Mouse (Mus musculus): Measurements from ENCODE around the gene Pakap. TPM values are rescaled to one million over a fixed set of nuclear protein-coding genes. Genes with fewer than 3 reads are reported as not detected.

Pakap gene
- polyA plus RNA-seq, 1 experiment from 2014 or later, result 25.7 TPM

GRCm38 (mm10) chr4:57640971-57641370, 73.0 kb downstream of the Pakap start:
- H3K27me3 ChIP-seq (ENCODE audit: control insufficient read depth, insufficient read depth, low read length), result no peaks in the 10 kb centered on the region
- H3K9me3 ChIP-seq (replicated peaks; ENCODE audit: control insufficient read depth, low read length), result no peaks in the 10 kb centered on the region
- no peak overlapping the region for H3K9ac ChIP-seq (ENCODE audit: low read length)
- 81% methylated on average over 3 of the region's 3 CpGs for WGBS
- H3K4me2 ChIP-seq (ENCODE audit: low read depth, low read length), result no peak overlapping the region
- no peaks in the 10 kb centered on the region for H3K36me3 ChIP-seq (ENCODE audit: control insufficient read depth, insufficient read depth, low read length)
- ATAC-seq (ENCODE audit: insufficient read depth, low FRiP score), result no peak
- no peak overlapping the region for H3K27ac ChIP-seq (ENCODE audit: low read length)
- no peak overlapping the region for H3K4me3 ChIP-seq (replicated peaks; ENCODE audit: low read length)
- H3K4me1 ChIP-seq (ENCODE audit: control insufficient read depth, insufficient read depth, low read length), result peaks cover 18% of the 10 kb centered on the region

DNA sequence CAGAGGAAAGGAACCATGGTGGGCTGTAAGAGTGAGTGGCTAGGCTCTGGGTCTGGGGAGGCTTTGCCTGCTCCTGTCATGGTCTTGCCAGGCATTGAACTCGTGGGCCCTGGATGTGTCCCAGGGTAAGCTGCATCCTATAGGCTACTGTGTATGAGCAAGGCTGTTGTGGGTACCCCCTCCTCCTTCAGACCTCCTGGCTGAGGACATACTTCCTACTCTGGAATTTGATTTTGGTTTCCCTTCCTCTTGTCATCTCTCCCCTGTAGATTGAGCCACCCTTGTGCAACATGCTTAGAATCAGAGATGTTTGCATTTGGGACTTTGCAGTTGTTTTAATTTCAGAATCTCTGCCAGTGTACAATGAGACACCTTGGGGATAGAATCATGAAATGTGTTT, 83.0 kb downstream of the Pakap start:
- no peak overlapping the region for H3K4me2 ChIP-seq (ENCODE audit: low read depth, low read length)
- H3K9ac ChIP-seq (ENCODE audit: low read length), result no peak overlapping the region
- 58% methylated on average over 1 of the region's 1 CpGs for WGBS
- no peak overlapping the region for H3K27ac ChIP-seq (ENCODE audit: low read length)
- H3K4me1 ChIP-seq (ENCODE audit: control insufficient read depth, insufficient read depth, low read length), result no peaks in the 10 kb centered on the region
- H3K4me3 ChIP-seq (replicated peaks; ENCODE audit: low read length), result no peak overlapping the region
- H3K27me3 ChIP-seq (ENCODE audit: control insufficient read depth, insufficient read depth, low read length), result no peaks in the 10 kb centered on the region
- H3K9me3 ChIP-seq (replicated peaks; ENCODE audit: control insufficient read depth, low read length), result no peaks in the 10 kb centered on the region
- no peak for ATAC-seq (ENCODE audit: insufficient read depth, low FRiP score)
- H3K36me3 ChIP-seq (ENCODE audit: control insufficient read depth, insufficient read depth, low read length), result no peaks in the 10 kb centered on the region

DNA sequence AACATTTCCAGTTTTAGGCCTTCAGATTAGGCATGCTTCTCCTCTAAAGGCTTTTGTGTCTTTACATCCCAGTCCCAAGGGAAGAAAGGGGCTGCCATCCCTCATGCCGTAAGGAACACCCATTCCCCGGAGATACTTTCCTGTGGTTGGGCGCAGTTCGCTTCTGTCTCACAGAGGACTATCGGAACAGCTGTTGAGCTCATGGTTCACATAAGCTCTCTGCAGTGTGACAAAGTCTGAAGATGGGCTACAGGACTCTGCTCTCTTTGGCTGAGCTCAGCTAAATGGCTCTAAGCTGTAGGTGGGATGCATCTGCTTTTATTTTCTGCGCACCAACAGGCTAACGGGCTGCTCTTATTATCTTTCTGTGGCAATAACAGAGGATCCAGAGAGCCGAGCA, 83.6 kb downstream of the Pakap start:
- no peak overlapping the region for H3K4me2 ChIP-seq (ENCODE audit: low read depth, low read length)
- no peak overlapping the region for H3K27ac ChIP-seq (ENCODE audit: low read length)
- H3K9ac ChIP-seq (ENCODE audit: low read length), result no peak overlapping the region
- WGBS, result 87% methylated on average over 8 of the region's 8 CpGs
- H3K9me3 ChIP-seq (replicated peaks; ENCODE audit: control insufficient read depth, low read length), result no peaks in the 10 kb centered on the region
- H3K27me3 ChIP-seq (ENCODE audit: control insufficient read depth, insufficient read depth, low read length), result no peaks in the 10 kb centered on the region
- no peaks in the 10 kb centered on the region for H3K4me1 ChIP-seq (ENCODE audit: control insufficient read depth, insufficient read depth, low read length)
- no peak for ATAC-seq (ENCODE audit: insufficient read depth, low FRiP score)
- no peaks in the 10 kb centered on the region for H3K36me3 ChIP-seq (ENCODE audit: control insufficient read depth, insufficient read depth, low read length)
- H3K4me3 ChIP-seq (replicated peaks; ENCODE audit: low read length), result no peak overlapping the region

GRCm38 (mm10) chr4:57652185-57652904, 84.4 kb downstream of the Pakap start:
- H3K4me2 ChIP-seq (ENCODE audit: low read depth, low read length), result no peak overlapping the region
- H3K27ac ChIP-seq (ENCODE audit: low read length), result no peak overlapping the region
- no peak overlapping the region for H3K4me3 ChIP-seq (replicated peaks; ENCODE audit: low read length)
- 69% methylated on average over 5 of the region's 5 CpGs for WGBS
- no peak for ATAC-seq (ENCODE audit: insufficient read depth, low FRiP score)
- H3K4me1 ChIP-seq (ENCODE audit: control insufficient read depth, insufficient read depth, low read length), result no peaks in the 10 kb centered on the region
- no peaks in the 10 kb centered on the region for H3K36me3 ChIP-seq (ENCODE audit: control insufficient read depth, insufficient read depth, low read length)
- no peaks in the 10 kb centered on the region for H3K9me3 ChIP-seq (replicated peaks; ENCODE audit: control insufficient read depth, low read length)
- no peaks in the 10 kb centered on the region for H3K27me3 ChIP-seq (ENCODE audit: control insufficient read depth, insufficient read depth, low read length)
- H3K9ac ChIP-seq (ENCODE audit: low read length), result no peak overlapping the region

- no peaks in the 10 kb centered on the region for H3K4me1 ChIP-seq (ENCODE audit: control insufficient read depth, insufficient read depth, low read length)
- WGBS, result 73% methylated on average over 1 of the region's 1 CpGs
- no peak overlapping the region for H3K9ac ChIP-seq (ENCODE audit: low read length)
- H3K9me3 ChIP-seq (replicated peaks; ENCODE audit: control insufficient read depth, low read length), result no peaks in the 10 kb centered on the region
- no peaks in the 10 kb centered on the region for H3K36me3 ChIP-seq (ENCODE audit: control insufficient read depth, insufficient read depth, low read length)
- H3K27me3 ChIP-seq (ENCODE audit: control insufficient read depth, insufficient read depth, low read length), result no peaks in the 10 kb centered on the region
- no peak for ATAC-seq (ENCODE audit: insufficient read depth, low FRiP score)
- H3K27ac ChIP-seq (ENCODE audit: low read length), result no peak overlapping the region
- H3K4me3 ChIP-seq (replicated peaks; ENCODE audit: low read length), result no peak overlapping the region
- no peak overlapping the region for H3K4me2 ChIP-seq (ENCODE audit: low read depth, low read length)
Measured at GRCm38 (mm10) chr4:57655966-57656365, 88.0 kb downstream of the Pakap start.

DNA sequence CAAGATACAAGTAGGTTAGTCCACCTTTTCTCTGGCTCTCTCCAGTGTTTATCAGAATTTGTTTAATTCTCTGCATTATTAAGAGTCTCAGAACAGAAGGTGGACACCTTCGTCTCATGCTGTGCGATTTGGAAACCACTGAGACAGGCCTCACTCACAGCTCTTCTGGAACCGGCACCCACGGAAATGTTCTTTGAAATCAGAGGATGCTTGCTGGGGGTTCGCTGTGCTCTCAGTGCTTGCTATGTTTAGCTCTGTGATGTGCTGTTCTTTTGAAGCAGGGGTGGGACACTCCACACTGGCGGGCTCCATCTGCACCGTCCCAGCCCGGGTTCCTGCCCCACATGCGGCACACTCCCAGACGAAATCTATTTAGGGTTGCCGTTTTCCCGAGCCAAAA, 88.4 kb downstream of the Pakap start:
- Histone ChIP-seq H3K36me3 (ENCODE audit: control insufficient read depth, insufficient read depth, low read length) (no peaks in the 10 kb centered on the region), H3K4me2 (ENCODE audit: low read depth, low read length) (no peak overlapping the region), H3K4me1 (ENCODE audit: control insufficient read depth, insufficient read depth, low read length) (no peaks in the 10 kb centered on the region), H3K4me3 (replicated peaks; ENCODE audit: low read length) (no peak overlapping the region), H3K9me3 (replicated peaks; ENCODE audit: control insufficient read depth, low read length) (no peaks in the 10 kb centered on the region), H3K27me3 (ENCODE audit: control insufficient read depth, insufficient read depth, low read length) (no peaks in the 10 kb centered on the region), H3K27ac (ENCODE audit: low read length) (no peak overlapping the region), H3K9ac (ENCODE audit: low read length) (no peak overlapping the region)
- no peak for ATAC-seq (ENCODE audit: insufficient read depth, low FRiP score)
- WGBS, result 95% methylated on average over 12 of the region's 12 CpGs

GRCm38 (mm10) chr4:57656861-57657260, 88.9 kb downstream of the Pakap start:
- Histone ChIP-seq H3K9me3 (replicated peaks; ENCODE audit: control insufficient read depth, low read length) (no peaks in the 10 kb centered on the region), H3K27me3 (ENCODE audit: control insufficient read depth, insufficient read depth, low read length) (no peaks in the 10 kb centered on the region), H3K4me1 (ENCODE audit: control insufficient read depth, insufficient read depth, low read length) (no peaks in the 10 kb centered on the region), H3K27ac (ENCODE audit: low read length) (no peak overlapping the region), H3K9ac (ENCODE audit: low read length) (no peak overlapping the region), H3K36me3 (ENCODE audit: control insufficient read depth, insufficient read depth, low read length) (no peaks in the 10 kb centered on the region), H3K4me2 (ENCODE audit: low read depth, low read length) (no peak overlapping the region), H3K4me3 (replicated peaks; ENCODE audit: low read length) (no peak overlapping the region)
- 88% methylated on average over 3 of the region's 3 CpGs for WGBS
- no peak for ATAC-seq (ENCODE audit: insufficient read depth, low FRiP score)

- H3K36me3 ChIP-seq (ENCODE audit: control insufficient read depth, insufficient read depth, low read length), result no peaks in the 10 kb centered on the region
- no peaks in the 10 kb centered on the region for H3K9me3 ChIP-seq (replicated peaks; ENCODE audit: control insufficient read depth, low read length)
- 30% methylated on average over 4 of the region's 4 CpGs for WGBS
- H3K4me1 ChIP-seq (ENCODE audit: control insufficient read depth, insufficient read depth, low read length), result no peaks in the 10 kb centered on the region
- no peaks in the 10 kb centered on the region for H3K27me3 ChIP-seq (ENCODE audit: control insufficient read depth, insufficient read depth, low read length)
- no peak overlapping the region for H3K4me2 ChIP-seq (ENCODE audit: low read depth, low read length)
- H3K4me3 ChIP-seq (replicated peaks; ENCODE audit: low read length), result no peak overlapping the region
- ATAC-seq (ENCODE audit: insufficient read depth, low FRiP score), result no peak
- H3K9ac ChIP-seq (ENCODE audit: low read length), result no peak overlapping the region
- H3K27ac ChIP-seq (ENCODE audit: low read length), result no peak overlapping the region
Measured at GRCm38 (mm10) chr4:57660470-57660869, 92.5 kb downstream of the Pakap start.

- WGBS, result 73% methylated on average over 3 of the region's 3 CpGs
- Histone ChIP-seq H3K27ac (ENCODE audit: low read length) (no peak overlapping the region), H3K9me3 (replicated peaks; ENCODE audit: control insufficient read depth, low read length) (no peaks in the 10 kb centered on the region), H3K4me1 (ENCODE audit: control insufficient read depth, insufficient read depth, low read length) (0 out of 2 replicates have a peak, but pooled peaks cover 4% of the 10 kb centered on the region), H3K4me2 (ENCODE audit: low read depth, low read length) (no peak overlapping the region), H3K9ac (ENCODE audit: low read length) (no peak overlapping the region), H3K36me3 (ENCODE audit: control insufficient read depth, insufficient read depth, low read length) (no peaks in the 10 kb centered on the region), H3K27me3 (ENCODE audit: control insufficient read depth, insufficient read depth, low read length) (no peaks in the 10 kb centered on the region), H3K4me3 (replicated peaks; ENCODE audit: low read length) (no peak overlapping the region)
- no peak for ATAC-seq (ENCODE audit: insufficient read depth, low FRiP score)
Measured at GRCm38 (mm10) chr4:57666101-57666500, 98.1 kb downstream of the Pakap start.

All from stomach, embryonic 16.5 days (tissue).